Mouse (Mus musculus): ENCODE measurements at regions not wholly inside any gene's neighbourhood (a gene's known extent, or its start where the extent isn't known, plus 50 kb on each side); places are given as distances from the start of the nearest gene placed in this dataset.

- TF ChIP-seq MAFK (IDR thresholded peaks at IDR 0.05; ENCODE audit: insufficient read depth, low read depth, low read length) = no peak
- TF ChIP-seq ZC3H11A (IDR thresholded peaks at IDR 0.05; ENCODE audit: borderline replicate concordance, low read depth, low read length) = no peak
- no peak for TF ChIP-seq CHD2 (IDR thresholded peaks at IDR 0.05; ENCODE audit: low read depth, low read length)
- TF ChIP-seq HCFC1 (IDR thresholded peaks at IDR 0.05; ENCODE audit: borderline replicate concordance, insufficient read depth, low read length) = no peak
- no peak for TF ChIP-seq ZNF384 (IDR thresholded peaks at IDR 0.05; ENCODE audit: low read depth, low read length)
- Histone ChIP-seq H3K36me3 (ENCODE audit: control insufficient read depth, insufficient read depth, low read length, poor library complexity, severe bottlenecking) (no peaks in the 10 kb centered on the region), H3K27ac (ENCODE audit: insufficient read depth, low read depth, low read length, poor library complexity, severe bottlenecking) (no peak overlapping the region), H3K9ac (ENCODE audit: insufficient read depth, low read depth, low read length, poor library complexity, severe bottlenecking) (no peak overlapping the region), H3K4me1 (ENCODE audit: control insufficient read depth in 2 of 2, insufficient read depth in 2 of 2, low read length in 2 of 2, poor library complexity in 1 of 2) (no peaks in the 10 kb centered on the region), H3K4me3 (ENCODE audit: insufficient read depth in 1 of 2, low read depth in 1 of 2, low read length in 2 of 2, poor library complexity in 1 of 2, severe bottlenecking in 1 of 2) (no peak overlapping the region), H3K9me3 (ENCODE audit: control insufficient read depth, insufficient read depth, low read depth, low read length) (no peaks in the 10 kb centered on the region)
- DNase-seq (ENCODE audit: low read depth, low spot score) = no peak
- in situ Hi-C loops (cut with MboI; ENCODE audit: low sequenced_read_pairs in 2 of 2, unreplicated experiment in 2 of 2) = no loop called here
These were observed 116.2 kb upstream of the Meis2 start for GRCm38 (mm10) chr2:116181861-116182260.

- Histone ChIP-seq H3K36me3 (ENCODE audit: control insufficient read depth, insufficient read depth, low read length, poor library complexity, severe bottlenecking) (no peaks in the 10 kb centered on the region), H3K4me3 (ENCODE audit: insufficient read depth in 1 of 2, low read depth in 1 of 2, low read length in 2 of 2, poor library complexity in 1 of 2, severe bottlenecking in 1 of 2) (no peak overlapping the region), H3K9me3 (ENCODE audit: control insufficient read depth, insufficient read depth, low read depth, low read length) (no peaks in the 10 kb centered on the region), H3K27ac (ENCODE audit: insufficient read depth, low read depth, low read length, poor library complexity, severe bottlenecking) (no peak overlapping the region), H3K4me1 (ENCODE audit: control insufficient read depth in 2 of 2, insufficient read depth in 2 of 2, low read length in 2 of 2, poor library complexity in 1 of 2) (no peaks in the 10 kb centered on the region), H3K9ac (ENCODE audit: insufficient read depth, low read depth, low read length, poor library complexity, severe bottlenecking) (no peak overlapping the region)
- DNase-seq (ENCODE audit: low read depth, low spot score) = no peak
- in situ Hi-C loops (cut with MboI; ENCODE audit: low sequenced_read_pairs in 2 of 2, unreplicated experiment in 2 of 2) = no loop called here
- TF ChIP-seq CHD2 (IDR thresholded peaks at IDR 0.05; ENCODE audit: low read depth, low read length) (no peak), MAFK (IDR thresholded peaks at IDR 0.05; ENCODE audit: insufficient read depth, low read depth, low read length) (no peak), HCFC1 (IDR thresholded peaks at IDR 0.05; ENCODE audit: borderline replicate concordance, insufficient read depth, low read length) (no peak), ZC3H11A (IDR thresholded peaks at IDR 0.05; ENCODE audit: borderline replicate concordance, low read depth, low read length) (no peak), ZNF384 (IDR thresholded peaks at IDR 0.05; ENCODE audit: low read depth, low read length) (no peak)
These were observed 111.5 kb upstream of the Meis2 start for GRCm38 (mm10) chr2:116177155-116177554.

DNA sequence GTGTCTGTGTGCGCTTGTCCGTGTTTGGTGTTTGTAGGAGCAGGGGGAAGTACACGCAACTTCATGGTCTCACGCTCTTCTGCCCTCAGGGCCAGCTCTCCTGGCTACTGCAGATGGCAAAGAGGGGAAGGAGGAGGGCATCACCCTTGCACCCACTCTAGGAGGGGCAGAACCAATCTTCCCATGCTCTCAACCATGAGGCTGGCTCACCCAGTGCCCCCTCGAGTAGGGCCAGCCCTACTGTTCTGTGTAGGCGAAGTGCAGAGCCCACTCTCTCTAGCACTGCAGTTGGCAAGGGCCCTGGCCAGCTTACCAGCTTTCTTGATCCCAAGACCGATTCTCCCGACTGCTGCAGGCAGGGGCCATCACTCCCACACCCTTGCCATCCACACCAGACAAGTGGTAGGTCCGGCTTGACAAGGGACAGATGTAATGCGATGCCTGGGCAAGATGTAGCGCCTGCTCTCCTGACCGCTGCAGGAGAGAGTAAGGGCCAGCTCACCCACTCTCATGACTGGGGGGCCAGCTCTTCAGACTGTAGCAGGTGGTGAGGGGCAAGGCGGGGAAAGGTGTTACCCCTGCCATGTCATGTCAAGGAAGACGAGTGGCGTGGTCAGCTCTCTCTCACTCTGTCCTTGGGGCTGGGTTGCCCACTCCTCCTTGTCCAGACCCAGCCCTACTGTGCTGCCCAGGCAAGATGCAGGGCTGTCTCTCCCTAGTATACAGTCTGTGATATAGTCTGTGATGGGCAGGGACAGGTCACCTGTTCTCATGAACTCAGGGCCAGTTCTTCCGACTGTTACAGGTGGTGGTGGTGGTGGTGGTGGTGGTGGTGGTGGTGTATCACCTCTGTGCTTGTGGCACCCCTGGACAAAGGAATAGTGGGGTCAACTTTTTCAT is 100.5 kb upstream of the Meis2 start:
- Histone ChIP-seq H3K9me3 (ENCODE audit: control insufficient read depth, insufficient read depth, low read depth, low read length) (no peaks in the 10 kb centered on the region), H3K36me3 (ENCODE audit: control insufficient read depth, insufficient read depth, low read length, poor library complexity, severe bottlenecking) (no peaks in the 10 kb centered on the region), H3K4me3 (ENCODE audit: insufficient read depth in 1 of 2, low read depth in 1 of 2, low read length in 2 of 2, poor library complexity in 1 of 2, severe bottlenecking in 1 of 2) (no peak overlapping the region), H3K4me1 (ENCODE audit: control insufficient read depth in 2 of 2, insufficient read depth in 2 of 2, low read length in 2 of 2, poor library complexity in 1 of 2) (no peaks in the 10 kb centered on the region), H3K9ac (ENCODE audit: insufficient read depth, low read depth, low read length, poor library complexity, severe bottlenecking) (no peak overlapping the region), H3K27ac (ENCODE audit: insufficient read depth, low read depth, low read length, poor library complexity, severe bottlenecking) (no peak overlapping the region)
- TF ChIP-seq ZC3H11A (IDR thresholded peaks at IDR 0.05; ENCODE audit: borderline replicate concordance, low read depth, low read length) = no peak
- in situ Hi-C loops (cut with MboI; ENCODE audit: low sequenced_read_pairs in 2 of 2, unreplicated experiment in 2 of 2) = no loop called here
- DNase-seq (ENCODE audit: low read depth, low spot score) = no peak

Measured in ES-E14 (cell line).